Mouse (Mus musculus) right cerebral cortex, adult 2 months (tissue): ENCODE measurements around the gene Aldh18a1.

Source experiments
- DNase-seq, 2 experiments: peaks; one replicate each; pipeline ENCODE4 v3.0.0; 2021 to 2022; ENCODE audit warnings: low spot score in 2 of 2

Aldh18a1 gene

GRCm38 (mm10) chr19:40526367-40527014 is 61.8 kb downstream of the Aldh18a1 start:
- DNase-seq, result no peak

GRCm38 (mm10) chr19:40523431-40524005 is 64.7 kb downstream of the Aldh18a1 start:
- no peak for DNase-seq

DNA sequence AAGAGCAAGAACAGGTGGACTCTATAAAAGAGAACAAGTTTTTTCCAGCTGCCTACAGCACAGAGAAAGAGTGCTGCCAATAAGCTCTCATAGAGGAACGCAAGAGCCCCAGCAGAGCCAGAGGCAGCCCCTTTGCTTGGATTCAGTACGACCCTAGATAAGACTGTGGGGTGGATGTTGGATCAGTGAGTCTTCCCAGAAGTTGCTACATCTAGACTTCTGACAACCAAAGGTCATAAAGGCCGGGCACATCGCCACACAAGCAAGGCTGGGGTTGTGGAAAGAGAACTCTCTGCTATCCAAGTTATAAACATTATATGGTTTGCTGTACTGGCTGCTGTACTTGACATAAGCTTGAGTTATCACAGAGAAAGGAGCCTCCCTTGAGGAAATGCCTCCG is 67.9 kb downstream of the Aldh18a1 start:
- DNase-seq, result no peak

- DNase-seq, result no peak
Observed at GRCm38 (mm10) chr19:40518706-40519105, 69.6 kb downstream of the Aldh18a1 start.

- DNase-seq, result no peak
Observed at GRCm38 (mm10) chr19:40515596-40515995, 72.7 kb downstream of the Aldh18a1 start.

DNA sequence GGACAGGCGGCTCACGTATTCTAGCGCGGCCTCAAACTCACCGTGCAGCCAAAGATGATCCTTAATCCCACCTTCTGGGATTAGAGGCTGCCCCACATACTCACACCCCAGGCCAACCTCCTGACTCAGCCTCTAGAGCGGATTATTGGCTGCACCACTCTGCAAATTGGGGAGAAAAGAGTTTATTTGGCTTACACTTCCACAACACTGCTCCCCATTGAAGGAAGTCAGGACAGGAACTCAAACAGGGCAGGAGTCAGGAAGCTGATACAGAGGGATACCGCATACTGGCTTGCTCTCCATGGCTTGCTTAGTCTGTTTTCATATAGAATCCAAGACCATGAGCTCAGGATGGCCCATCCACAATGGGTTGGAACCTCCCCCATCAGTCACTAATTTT is 73.9 kb downstream of the Aldh18a1 start:
- DNase-seq, result no peak

- peak; percentile 94 for DNase-seq
Observed at GRCm38 (mm10) chr19:40513632-40514078, 74.6 kb downstream of the Aldh18a1 start, which contains the start of gene Sorbs1. Gene Sorbs1, minus strand, starts transcription at chr19:40513779.

- DNase-seq, result peak; percentile 44 to 57
Observed at GRCm38 (mm10) chr19:40512500-40513421, 75.5 kb downstream of the Aldh18a1 start.

DNA sequence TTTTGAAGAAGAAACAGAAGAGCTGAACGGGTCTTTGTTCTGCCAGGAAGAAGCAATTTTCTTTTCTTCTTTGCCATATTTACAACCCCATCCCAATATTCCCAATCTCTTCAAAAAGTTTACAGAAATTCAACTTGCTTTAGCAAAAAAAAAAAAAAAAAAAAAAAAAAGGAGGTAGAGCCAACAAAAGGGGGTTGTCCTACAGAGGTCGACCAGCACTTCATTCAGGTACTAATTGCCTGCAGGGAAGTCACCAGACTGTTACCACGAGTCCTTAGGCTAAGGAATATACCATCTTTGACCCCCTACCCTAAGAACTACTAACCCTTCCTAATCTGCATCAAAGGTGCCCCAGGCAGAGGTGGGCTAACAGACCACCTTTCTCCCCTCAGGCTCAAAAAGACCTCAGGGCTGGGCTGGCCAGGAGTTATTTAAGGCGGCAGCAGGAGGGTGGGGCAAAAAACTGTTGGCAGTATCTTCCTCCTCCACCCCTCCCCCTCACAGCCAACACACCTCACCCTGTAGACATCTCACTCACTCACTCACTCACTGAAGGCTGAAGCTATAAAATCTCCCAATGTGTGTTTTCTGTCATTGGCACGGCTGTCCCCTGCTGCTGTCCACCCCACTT is 76.5 kb downstream of the Aldh18a1 start:
- peak in 1 of 2 experiments; percentile 40 for DNase-seq

DNA sequence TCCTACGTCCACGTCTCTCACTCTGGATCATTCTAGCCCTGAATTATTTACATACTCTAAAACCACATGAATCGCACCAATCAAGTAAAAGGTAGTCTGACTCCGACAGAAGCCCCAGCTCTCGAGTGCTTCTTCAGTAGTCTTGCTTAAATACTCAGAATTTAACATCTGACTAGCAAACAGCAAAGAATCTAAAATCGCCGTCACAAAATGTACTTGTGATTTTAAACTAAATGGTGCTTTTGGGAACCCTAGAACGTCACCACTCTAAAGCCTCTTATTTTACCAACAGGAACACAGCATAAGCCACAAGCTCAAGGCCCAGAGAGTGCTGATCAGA is 77.2 kb downstream of the Aldh18a1 start:
- peak; percentile 37 to 40 for DNase-seq

DNA sequence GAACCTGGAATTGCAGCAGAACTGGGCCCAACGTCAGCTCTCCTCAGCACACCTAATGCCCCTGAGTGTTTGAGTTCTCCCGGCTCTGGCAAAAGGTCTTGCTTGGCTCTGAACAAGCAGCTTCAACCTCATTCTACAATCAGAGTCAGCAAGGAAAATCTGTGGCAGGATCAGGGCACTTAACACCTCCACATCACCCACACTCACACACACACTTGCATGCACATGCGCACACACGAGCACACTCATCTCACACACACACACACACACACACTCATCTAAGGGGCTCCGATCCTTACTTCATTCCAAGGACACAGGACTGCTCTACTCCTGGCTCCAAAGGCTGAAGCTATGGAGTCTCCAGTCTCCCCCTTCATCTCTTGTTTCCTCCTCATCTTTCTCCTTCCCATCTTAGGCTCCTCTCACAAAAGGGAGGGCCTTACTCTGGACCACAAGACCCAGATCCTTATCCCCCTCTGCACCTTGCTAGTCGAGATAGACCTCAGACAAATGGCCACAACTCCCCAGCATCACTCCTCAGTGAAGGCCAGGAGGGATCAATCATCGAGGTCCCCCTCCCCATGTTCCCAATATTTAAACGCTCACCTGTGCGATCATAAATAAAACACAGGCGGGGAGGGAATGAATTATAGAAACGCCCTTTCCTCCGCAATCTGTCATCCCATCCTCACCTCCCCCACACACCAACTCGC is 77.7 kb downstream of the Aldh18a1 start:
- DNase-seq, result peak; percentile 47

DNA sequence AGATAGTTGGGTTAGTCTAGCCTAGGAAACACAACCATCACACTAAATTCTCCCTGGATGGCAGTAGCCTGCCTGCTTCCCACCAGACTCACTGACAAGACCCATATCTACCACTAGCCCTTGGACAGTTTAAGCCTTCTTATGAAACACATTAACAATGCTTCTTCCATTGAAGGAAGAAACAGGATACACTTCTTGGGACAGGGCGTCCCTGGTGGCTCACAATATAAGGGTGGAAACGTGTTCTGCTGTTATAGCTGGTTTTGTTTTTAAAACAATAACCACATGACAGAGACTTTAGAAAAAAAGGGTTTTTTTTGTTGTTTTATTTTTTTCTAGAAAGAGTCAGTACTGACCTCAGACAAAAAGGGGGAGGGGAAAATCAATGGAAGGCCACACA is 79.0 kb downstream of the Aldh18a1 start:
- DNase-seq, result no peak

- no peak for DNase-seq
Observed at GRCm38 (mm10) chr19:40508851-40509250, 79.4 kb downstream of the Aldh18a1 start.

GRCm38 (mm10) chr19:40506965-40507364 is 81.3 kb downstream of the Aldh18a1 start:
- DNase-seq, result no peak

- no peak for DNase-seq
Observed at GRCm38 (mm10) chr19:40504336-40504735, 83.9 kb downstream of the Aldh18a1 start.
